Mouse (Mus musculus) thymus, adult 2 months (tissue): ENCODE measurements around the gene Rnf20.

Experiments
- CTCF ChIP-seq: fragments of 200-500 bp; IDR thresholded peaks from 2 replicates; pipeline ENCODE4 v1.5.1; 2012; ENCODE audit warnings: mild to moderate bottlenecking, control low read depth, low read length, moderate library complexity, borderline replicate concordance; ENCODE audit not compliant: control insufficient read depth, poor library complexity, insufficient read depth; ENCODE audit errors: extremely low read depth
- POLR2A ChIP-seq: fragments of 200-500 bp; IDR thresholded peaks from 2 replicates; pipeline ENCODE4 v1.6.1; 2012; ENCODE audit warnings: mild to moderate bottlenecking, low read length, control low read depth, moderate library complexity; ENCODE audit not compliant: control insufficient read depth, poor library complexity, insufficient read depth; ENCODE audit errors: extremely low read depth

DNA sequence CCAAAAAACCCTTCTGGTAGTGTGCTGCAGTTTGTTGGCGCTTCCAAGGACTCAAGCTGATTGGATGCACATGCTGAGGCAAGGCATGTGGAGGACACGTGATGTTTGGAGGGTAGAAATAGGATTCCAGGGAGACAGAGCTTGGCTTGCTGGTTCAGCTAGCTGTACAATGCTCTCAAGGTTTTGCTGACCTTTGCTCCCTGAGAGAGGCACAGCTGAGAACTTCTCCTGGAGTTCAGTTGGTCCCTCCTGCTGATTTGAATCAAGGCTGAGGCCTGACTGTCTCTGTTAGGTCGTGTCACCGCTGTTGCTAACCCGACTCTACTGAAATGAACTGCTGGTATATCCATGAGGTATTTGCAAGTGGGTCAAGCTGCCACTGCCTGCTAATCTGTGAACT, 2.9 kb upstream of the Rnf20 start:
- TF ChIP-seq POLR2A (no peak), CTCF (no peak)
